ENCODE assay signal across 14 mouse cellular contexts in genomic region chr8:46843855-46844254, GRCm38 (mm10).
DNase-seq lines count a peak whose midpoint lies in the region; ATAC-seq and TF ChIP-seq lines count a peak whose summit lies in the region.
"Had no signal": no experiment of that assay in that cellular context is flagged by ENCODE, and none has a peak within 500 bp of the region (broad histone marks: within the 10 kb centered on the region; RNA-seq: fewer than 3 reads in every experiment).

No protein-coding gene starts in this region.

- TF ChIP-seq CTCF in kidney, postnatal 0 days (IDR thresholded peaks at IDR 0.05; ENCODE audit: low read depth), result no peak
- TF ChIP-seq CTCF in spleen, adult 2 months (IDR thresholded peaks at IDR 0.05; ENCODE audit: extremely low read depth, insufficient read depth, insufficient read length, insufficient replicate concordance), result no peak
- TF ChIP-seq CTCF in stomach, postnatal 0 days (IDR thresholded peaks at IDR 0.05; ENCODE audit: low read depth), result no peak

- no peak overlapping the region for H3K27ac ChIP-seq in heart, embryonic 10.5 days
- H3K27ac ChIP-seq in kidney, postnatal 0 days, result peak overlapping the region; percentile 69; the same call in 1 of the 2 replicates
- H3K27ac ChIP-seq in spleen, adult 2 months (ENCODE audit: insufficient read depth, low read length), result peak overlapping the region; percentile 97
- peak overlapping the region; percentile 92 for H3K27ac ChIP-seq in stomach, postnatal 0 days (replicated peaks)
- H3K27ac ChIP-seq in midbrain, embryonic 11.5 days (ENCODE audit: low read depth, low read length), result no peak overlapping the region
- H3K27ac ChIP-seq: hindbrain, embryonic 15.5 days; liver, embryonic 14.5 days; neural tube, embryonic 12.5 days had no signal

- DNase-seq in heart, adult 11 months, result peak; percentile 83
- DNase-seq in heart, embryonic 10.5 days (ENCODE audit: low spot score), result no peak
- DNase-seq in kidney, postnatal 0 days (ENCODE audit: low spot score), result no peak
- no peak for DNase-seq in kidney, postnatal 4 days
- no peak for DNase-seq in spleen, adult 2 months (ENCODE audit: low read depth in 1 of 2, low spot score in 2 of 2)
- DNase-seq in spleen, adult 12 weeks (ENCODE audit: low spot score), result no peak
- DNase-seq in stomach, postnatal 0 days (ENCODE audit: low spot score), result no peak
- no peak for DNase-seq in midbrain, embryonic 11.5 days (ENCODE audit: low spot score, missing footprints)
- DNase-seq: adrenal gland, postnatal 14 days; cerebellum, adult 11 months; midbrain, embryonic 14.5 days had no signal

- no peaks in the 10 kb centered on the region for H3K27me3 ChIP-seq in heart, embryonic 10.5 days (ENCODE audit: insufficient read depth, poor library complexity, severe bottlenecking)
- no peaks in the 10 kb centered on the region for H3K27me3 ChIP-seq in kidney, postnatal 0 days (ENCODE audit: insufficient read depth, low read length)
- H3K27me3 ChIP-seq in spleen, adult 2 months (ENCODE audit: control insufficient read depth, insufficient read depth, low read length), result no peaks in the 10 kb centered on the region
- no peaks in the 10 kb centered on the region for H3K27me3 ChIP-seq in stomach, postnatal 0 days (ENCODE audit: control insufficient read depth, insufficient read depth, low read length)
- no peaks in the 10 kb centered on the region for H3K27me3 ChIP-seq in midbrain, embryonic 11.5 days (ENCODE audit: control insufficient read depth, insufficient read depth, low read length)
- H3K27me3 ChIP-seq: hindbrain, embryonic 15.5 days; neural tube, embryonic 12.5 days had no signal

- 78% methylated on average over 4 of the region's 4 CpGs for WGBS in heart, embryonic 10.5 days
- WGBS in kidney, postnatal 0 days, result 81% methylated on average over 4 of the region's 4 CpGs
- WGBS in spleen, adult 2 months, result 80% methylated on average over 4 of the region's 4 CpGs
- WGBS in stomach, postnatal 0 days, result 79% methylated on average over 4 of the region's 4 CpGs
- 89% methylated on average over 4 of the region's 4 CpGs for WGBS in midbrain, embryonic 11.5 days

- no peak for ATAC-seq in kidney, postnatal 0 days (replicated peaks; ENCODE audit: low FRiP score, low read depth)
- ATAC-seq in stomach, postnatal 0 days (ENCODE audit: low FRiP score, low TSS enrichment), result no peak
- no peak for ATAC-seq in midbrain, embryonic 11.5 days (ENCODE audit: low FRiP score)

- H3K9me3 ChIP-seq in heart, embryonic 10.5 days, result no peaks in the 10 kb centered on the region
- no peaks in the 10 kb centered on the region for H3K9me3 ChIP-seq in kidney, postnatal 0 days (replicated peaks; ENCODE audit: low read length)
- H3K9me3 ChIP-seq in stomach, postnatal 0 days (ENCODE audit: control insufficient read depth, low read length), result no peaks in the 10 kb centered on the region
- H3K9me3 ChIP-seq in midbrain, embryonic 11.5 days (ENCODE audit: control insufficient read depth, low read length), result no peaks in the 10 kb centered on the region
- H3K9me3 ChIP-seq: hindbrain, embryonic 15.5 days; neural tube, embryonic 12.5 days had no signal

- no peak overlapping the region for H3K4me2 ChIP-seq in kidney, postnatal 0 days (ENCODE audit: low read length)
- H3K4me2 ChIP-seq in stomach, postnatal 0 days (replicated peaks; ENCODE audit: low read depth), result no peak overlapping the region
- H3K4me2 ChIP-seq in midbrain, embryonic 11.5 days, result no peak overlapping the region
- H3K4me2 ChIP-seq: hindbrain, embryonic 15.5 days; neural tube, embryonic 12.5 days had no signal

- no peak overlapping the region for H3K4me3 ChIP-seq in heart, embryonic 10.5 days
- H3K4me3 ChIP-seq in kidney, postnatal 0 days (replicated peaks; ENCODE audit: low read depth, low read length), result no peak overlapping the region
- H3K4me3 ChIP-seq in spleen, adult 2 months (ENCODE audit: extremely low read depth, insufficient read depth, insufficient read length), result no peak overlapping the region
- no peak overlapping the region for H3K4me3 ChIP-seq in stomach, postnatal 0 days (ENCODE audit: low read depth, low read length)
- no peak overlapping the region for H3K4me3 ChIP-seq in midbrain, embryonic 11.5 days (ENCODE audit: low read depth, low read length)
- H3K4me3 ChIP-seq: hindbrain, embryonic 15.5 days; neural tube, embryonic 12.5 days had no signal

- peaks cover 9% of the 10 kb centered on the region; the same call in 1 of the 2 replicates for H3K4me1 ChIP-seq in heart, embryonic 10.5 days
- no peaks in the 10 kb centered on the region; the same call in 1 of the 2 replicates for H3K4me1 ChIP-seq in kidney, postnatal 0 days (replicated peaks; ENCODE audit: insufficient read depth, low read length)
- H3K4me1 ChIP-seq in spleen, adult 2 months (ENCODE audit: control insufficient read depth, insufficient read depth, insufficient read length), result peaks cover 50% of the 10 kb centered on the region
- H3K4me1 ChIP-seq in stomach, postnatal 0 days (replicated peaks; ENCODE audit: control insufficient read depth, insufficient read depth), result peaks cover 4% of the 10 kb centered on the region; the same call in 1 of the 2 replicates
- no peaks in the 10 kb centered on the region for H3K4me1 ChIP-seq in midbrain, embryonic 11.5 days (ENCODE audit: control insufficient read depth, insufficient read depth, low read length)
- H3K4me1 ChIP-seq: hindbrain, embryonic 15.5 days; neural tube, embryonic 12.5 days had no signal

- no peak for TF ChIP-seq EP300 in stomach, postnatal 0 days (optimal IDR thresholded peaks at IDR 0.05)

- H3K9ac ChIP-seq in kidney, postnatal 0 days (ENCODE audit: low read depth, low read length), result no peak overlapping the region
- H3K9ac ChIP-seq in stomach, postnatal 0 days (ENCODE audit: low read length), result no peak overlapping the region
- H3K9ac ChIP-seq in midbrain, embryonic 11.5 days (ENCODE audit: low read length), result no peak overlapping the region
- H3K9ac ChIP-seq: hindbrain, embryonic 15.5 days; liver, embryonic 14.5 days; neural tube, embryonic 12.5 days had no signal

- peaks cover 33% of the 10 kb centered on the region for H3K36me3 ChIP-seq in heart, embryonic 10.5 days
- H3K36me3 ChIP-seq in kidney, postnatal 0 days (ENCODE audit: insufficient read depth, low read length), result peaks cover 16% of the 10 kb centered on the region
- peaks cover 18% of the 10 kb centered on the region for H3K36me3 ChIP-seq in spleen, adult 2 months (ENCODE audit: control insufficient read depth, insufficient read depth, low read length)
- peaks cover 7% of the 10 kb centered on the region; the same call in 1 of the 2 replicates for H3K36me3 ChIP-seq in stomach, postnatal 0 days (ENCODE audit: control insufficient read depth, insufficient read depth, low read length)
- H3K36me3 ChIP-seq in midbrain, embryonic 11.5 days (ENCODE audit: control insufficient read depth, insufficient read depth, low read length), result no peaks in the 10 kb centered on the region

- TF ChIP-seq POLR2A in spleen, adult 2 months (IDR thresholded peaks at IDR 0.05; ENCODE audit: low read depth, low read length), result no peak

Comparison
In these comparisons a context has a peak if more than half of its experiments do, and no peak if none do; other contexts are left out.
1. H3K27ac ChIP-seq: peak in kidney, postnatal 0 days (single experiment), spleen, adult 2 months (single experiment) and stomach, postnatal 0 days (single experiment); none in heart, embryonic 10.5 days (single experiment) and midbrain, embryonic 11.5 days (single experiment).